Mouse (Mus musculus) right cerebral cortex, postnatal 36 days (tissue): ENCODE data around the gene Kcnj14.

Source experiments
- DNase-seq, 2 experiments: peaks; one replicate each; pipeline ENCODE4 v3.0.0; 2022; ENCODE audit warnings: low spot score in 2 of 2, mixed read lengths in 1 of 2

The Kcnj14 gene

DNA sequence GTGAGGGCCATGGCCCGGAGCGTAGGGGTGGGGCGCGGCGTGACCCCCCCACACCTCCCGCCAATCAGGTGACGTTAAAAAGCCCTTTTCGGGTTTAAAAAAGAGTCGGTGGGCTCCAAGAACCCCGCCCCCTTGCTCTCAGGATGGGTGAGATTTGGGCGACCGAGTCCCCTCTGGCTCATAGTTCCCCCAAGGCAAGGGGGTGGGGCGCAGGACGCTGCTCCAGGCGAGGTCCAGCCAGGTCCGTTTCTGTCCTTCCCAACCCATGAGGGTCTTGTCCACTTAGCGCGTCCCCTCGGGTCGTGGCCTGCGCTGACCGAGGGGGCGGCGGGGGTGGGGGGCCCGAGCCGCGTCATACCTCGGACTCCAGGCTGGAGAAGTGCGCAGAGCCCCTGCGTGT is 7.8 kb upstream of the Kcnj14 start:
- no peak for DNase-seq

DNA sequence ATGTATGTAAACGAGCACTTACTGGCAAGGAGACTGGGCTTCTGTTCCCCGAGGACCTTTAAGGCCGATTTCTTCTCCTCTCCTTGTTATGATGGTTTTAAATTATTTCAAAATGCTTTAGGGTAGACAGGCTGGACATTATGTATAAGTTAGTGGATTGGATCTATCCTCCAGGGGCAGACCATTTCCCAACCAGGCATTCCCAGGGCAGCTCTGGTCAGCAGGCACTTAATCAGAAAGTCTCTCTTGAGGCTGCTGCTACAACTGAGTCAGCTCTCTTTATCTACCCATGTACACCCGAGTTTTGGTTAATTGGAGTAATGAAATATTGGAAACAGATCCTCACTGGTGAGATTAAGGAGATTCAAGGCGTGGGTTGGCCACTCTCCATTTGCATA is 6.5 kb upstream of the Kcnj14 start:
- no peak for DNase-seq

DNA sequence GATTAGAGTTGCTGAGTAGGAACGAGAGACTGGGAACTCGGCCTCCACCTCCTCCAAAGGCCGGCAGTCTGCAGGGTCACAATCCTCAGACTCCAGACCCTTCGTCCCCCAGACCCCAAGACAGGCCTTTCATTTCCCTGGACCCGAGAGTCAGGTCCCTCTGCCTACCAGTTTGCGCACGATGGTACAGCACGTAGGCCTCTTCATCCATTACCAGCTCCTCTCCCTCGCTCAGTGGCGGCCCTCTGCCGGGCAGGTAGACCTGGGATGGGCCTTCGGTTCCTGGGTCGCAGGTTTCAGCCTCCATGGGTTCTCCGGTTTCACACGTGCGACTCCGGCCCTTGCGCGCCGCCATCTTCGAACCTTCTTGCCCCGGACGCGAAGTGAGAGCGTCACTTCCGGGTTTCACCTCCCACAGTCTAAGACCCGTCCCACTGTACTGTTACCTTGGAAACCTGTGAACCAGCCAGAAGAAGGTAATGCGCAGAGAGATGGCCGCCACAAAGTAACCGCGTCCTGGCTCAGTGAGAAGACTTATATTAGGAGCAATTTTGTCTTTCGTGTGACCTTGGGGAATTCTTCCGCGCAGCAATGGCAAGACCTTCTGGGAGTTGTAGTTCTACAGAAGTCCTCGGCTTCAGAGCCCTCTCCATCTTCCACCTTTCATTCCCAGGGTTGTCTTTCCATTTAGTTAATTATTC is 6.0 kb upstream of the Kcnj14 start, which contains the start of gene Grwd1:
Gene Grwd1, minus strand, starts transcription at position 518 of the 701 bp plus-strand sequence.
- peak; percentile 81 to 84 for DNase-seq

DNA sequence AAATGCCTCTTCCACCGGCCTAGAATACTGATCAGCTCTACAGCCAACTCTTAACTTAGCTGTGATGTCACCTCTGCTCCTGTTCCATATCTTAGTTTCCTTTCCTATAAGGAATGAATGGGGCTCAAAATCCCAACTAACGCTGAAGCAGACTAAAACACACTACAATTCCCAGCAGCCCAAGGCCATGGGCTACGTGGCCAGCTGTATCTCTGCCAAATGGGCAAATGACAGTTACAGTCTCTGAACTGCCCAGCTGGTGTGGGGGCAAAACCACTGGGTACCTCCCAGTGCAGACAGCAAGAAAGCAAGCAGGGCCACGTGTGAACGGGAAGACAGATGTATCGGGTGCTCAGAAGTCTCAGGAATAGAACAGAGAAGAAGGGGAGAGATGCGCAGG is 2.0 kb upstream of the Kcnj14 start:
- DNase-seq: no peak

DNA sequence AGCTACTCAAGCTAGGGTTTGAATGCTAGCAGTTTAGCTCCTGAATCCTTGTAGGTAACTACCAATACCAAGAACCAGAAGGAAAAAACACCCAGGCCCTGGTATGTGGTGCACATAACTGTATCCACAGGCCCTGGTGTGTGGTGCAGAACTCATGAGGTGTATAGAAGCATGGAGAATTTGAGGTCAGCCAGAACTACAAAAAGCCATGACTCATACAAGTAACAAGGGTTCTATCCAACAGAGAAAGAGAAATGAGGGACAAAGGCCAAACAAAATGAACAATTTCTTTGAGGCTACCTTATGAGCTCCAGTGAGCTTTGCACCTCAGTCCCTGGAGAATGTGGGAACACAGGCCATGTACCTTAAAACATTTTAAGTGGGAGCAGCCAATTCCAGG is 3.7 kb downstream of the Kcnj14 start:
- no peak for DNase-seq

DNA sequence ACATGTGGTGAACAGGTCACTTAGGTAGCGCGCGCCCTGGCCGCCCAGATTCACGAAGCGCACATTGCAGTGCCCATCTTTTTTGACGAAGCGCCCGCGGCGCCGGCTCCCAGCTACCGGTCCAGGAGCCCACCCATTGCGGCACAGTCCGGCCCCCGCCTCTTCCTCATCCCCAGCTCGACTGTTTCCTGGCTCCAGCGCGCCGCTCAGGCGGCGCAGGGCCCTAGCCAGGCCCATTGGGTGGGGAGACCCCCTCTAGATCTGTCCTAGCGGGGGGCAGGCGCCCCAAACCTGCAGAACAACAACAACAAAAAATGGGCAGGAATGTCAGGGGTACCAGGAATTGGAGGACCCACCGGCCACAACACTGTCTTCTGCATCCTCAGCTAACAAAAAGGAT is 4.7 kb downstream of the Kcnj14 start:
- DNase-seq: no peak

DNA sequence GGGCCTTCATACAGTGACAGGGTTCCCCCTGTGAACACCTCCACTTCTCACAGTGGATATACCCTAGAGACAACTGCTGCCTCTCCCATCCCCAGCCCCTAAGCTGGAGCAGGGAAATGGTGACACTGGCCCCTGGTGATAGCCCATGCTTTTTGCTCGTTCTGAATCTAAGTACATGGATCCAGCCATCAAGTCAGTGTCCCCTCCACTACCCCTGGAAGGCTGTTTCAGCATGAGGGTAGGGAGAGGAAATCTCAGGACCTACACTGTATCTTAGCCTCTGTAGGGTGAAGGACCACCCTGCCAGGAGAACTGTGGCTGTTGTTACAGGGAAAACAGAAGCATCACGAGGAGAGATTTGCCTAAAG is 8.6 kb downstream of the Kcnj14 start:
- no peak for DNase-seq

DNA sequence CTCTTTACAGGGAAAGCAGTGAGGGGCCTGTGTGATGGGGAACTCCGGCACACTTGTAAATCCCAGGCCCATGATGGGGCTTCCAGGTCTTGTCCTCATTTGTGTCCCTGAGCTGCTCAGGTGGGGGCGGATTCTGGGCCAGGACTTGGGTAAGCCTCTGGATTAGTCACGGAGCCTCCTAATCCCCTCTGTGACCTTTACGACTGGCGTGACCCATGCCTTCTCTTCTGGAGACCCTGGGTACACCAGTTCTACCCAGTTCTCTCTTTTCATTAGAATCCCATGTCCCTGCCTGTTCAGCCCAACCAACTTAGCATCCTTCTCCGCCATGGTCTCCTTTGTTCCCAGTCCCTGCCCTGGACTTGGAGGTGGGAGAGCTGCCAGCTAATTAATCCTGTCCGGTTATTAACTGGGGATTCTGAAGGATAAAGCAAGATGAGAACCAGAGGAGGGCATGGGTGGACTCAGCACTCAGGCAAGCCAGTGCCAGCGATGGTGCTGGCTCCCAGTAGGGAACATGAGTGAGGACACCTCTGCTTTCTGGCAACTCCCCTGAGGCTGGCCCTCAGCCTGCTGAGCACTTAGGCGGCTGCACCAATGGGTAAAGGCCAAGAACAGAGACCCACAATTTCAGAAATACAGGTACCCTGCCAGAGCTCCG is 9.1 kb downstream of the Kcnj14 start:
- DNase-seq: no peak

DNA sequence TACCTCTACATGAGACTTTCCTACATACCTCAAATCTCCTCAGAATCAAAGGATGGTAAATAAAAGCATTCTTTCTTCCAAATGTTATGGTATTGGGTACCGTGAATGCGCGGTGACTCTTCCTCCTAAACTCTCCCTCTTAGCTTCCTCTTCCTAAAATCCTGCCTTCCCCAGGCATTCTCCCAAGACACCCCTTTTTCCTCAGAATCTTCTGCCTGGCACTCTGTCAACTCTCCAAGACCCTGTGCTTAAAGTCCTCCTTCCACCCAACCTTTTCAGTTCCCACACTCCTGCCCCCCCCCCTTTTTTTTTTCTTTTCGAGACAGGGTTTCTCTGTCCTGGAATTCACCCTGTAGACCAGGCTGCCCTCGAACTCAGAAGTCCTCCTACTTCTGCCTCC is 9.7 kb downstream of the Kcnj14 start:
- no peak for DNase-seq

DNA sequence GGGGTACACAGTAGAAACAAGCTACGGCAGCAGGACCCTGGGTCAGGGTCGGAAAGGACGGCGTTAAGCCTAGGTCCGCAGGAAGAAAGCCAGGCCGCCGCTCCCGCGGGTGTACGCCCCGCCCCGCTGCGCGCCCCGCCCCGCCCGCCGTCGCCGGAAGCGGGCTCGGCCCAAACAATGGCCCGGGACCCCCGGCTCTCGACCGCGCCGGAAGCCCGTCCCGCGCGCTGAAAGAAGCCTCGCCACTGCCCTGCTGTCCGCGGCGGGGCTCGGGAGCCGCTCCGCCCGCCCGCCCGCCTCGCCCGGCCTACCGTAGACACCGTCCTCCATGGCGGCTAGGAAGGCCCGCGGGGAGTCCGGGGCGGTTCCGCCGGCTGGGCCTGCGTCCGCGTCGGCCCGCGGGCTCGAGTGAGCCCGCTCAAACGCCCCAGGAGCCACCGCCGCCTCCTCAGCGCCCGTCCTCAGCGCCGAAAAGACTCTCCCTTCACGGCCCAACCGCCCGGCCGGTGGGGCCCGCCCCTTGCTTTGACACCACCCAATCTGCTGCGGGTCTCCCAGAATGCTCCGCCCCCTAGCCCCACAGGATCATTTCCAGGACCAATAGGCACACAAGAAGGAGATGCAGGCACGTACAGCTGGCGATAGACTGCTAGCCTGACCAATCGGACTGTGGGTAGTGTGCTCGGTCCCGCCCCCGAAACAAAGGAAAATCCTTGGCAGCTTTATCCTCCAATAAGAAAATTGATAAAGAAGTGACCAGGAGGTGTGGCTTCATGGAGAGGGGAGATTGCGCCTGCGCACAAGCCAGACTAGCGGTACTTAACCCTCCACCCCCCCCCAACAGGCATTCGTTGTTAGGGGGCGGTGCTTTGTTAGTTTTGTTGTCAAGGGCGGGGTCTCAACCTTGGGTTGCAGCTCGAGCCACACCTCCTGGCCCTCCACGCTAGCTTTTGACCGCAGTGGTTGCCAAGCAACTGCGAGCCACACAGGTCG is 10.5 kb downstream of the Kcnj14 start, which contains the start of gene Cyth2:
Gene Cyth2, minus strand, starts transcription at position 795 of the 993 bp plus-strand sequence.
- DNase-seq: peak; percentile 99 to 100

DNA sequence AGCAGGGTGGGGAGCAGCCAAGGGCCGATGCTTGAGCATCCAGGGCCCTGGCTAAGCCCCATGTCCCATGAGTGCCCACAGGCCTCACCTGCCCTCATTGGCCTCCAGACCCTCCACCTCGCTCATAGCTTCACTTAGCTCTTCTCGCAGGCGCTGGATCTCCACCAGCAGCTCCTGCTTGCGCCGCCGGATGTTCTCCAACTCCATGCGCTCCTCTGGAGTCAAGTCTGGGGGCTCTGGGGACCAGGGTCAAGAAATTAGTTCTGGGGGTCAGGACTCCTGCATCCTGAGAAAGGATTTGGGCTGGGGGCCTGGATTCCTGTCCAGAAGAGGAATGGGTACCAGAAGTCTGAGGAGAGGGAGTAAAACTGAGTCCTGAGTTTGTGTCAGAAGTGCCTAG is 11.7 kb downstream of the Kcnj14 start:
- DNase-seq: no peak

DNA sequence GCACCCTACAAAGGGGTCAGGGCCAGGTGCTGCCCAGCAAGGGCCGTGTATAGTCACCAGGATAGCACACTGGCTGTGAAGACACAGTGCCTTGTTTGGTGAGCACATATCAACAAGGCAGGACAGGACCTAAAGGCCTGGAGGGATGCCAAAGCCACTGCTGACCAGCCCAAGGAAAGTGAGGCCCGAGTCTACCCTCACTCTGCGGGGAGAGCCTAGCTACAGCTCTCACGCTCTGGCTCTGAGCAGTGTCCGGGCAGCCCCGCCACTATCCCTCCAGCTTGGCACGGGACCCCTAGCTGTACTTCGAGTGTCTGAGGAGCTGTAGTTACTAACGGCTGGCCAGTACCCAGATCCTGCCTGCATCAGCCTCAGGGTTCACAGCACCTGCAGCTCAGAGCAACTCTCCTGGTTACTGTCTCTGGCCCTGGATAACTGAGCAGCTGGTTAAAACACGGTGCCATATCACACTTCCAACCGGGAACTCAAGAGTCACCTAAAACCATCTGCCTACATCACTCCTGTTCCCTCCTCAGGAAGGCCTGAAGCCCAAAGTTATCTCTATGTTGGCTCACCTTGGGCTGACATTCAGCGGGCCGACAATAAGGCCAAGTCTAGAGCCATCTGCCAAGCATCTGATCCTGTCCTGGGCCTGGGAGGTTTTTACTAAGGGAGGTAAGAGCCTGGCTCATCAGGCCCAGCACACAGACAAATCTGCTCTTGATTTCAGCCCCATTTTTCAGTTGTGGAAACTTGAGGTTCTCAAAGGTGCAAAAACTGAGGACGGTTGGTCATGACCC is 15.1 kb downstream of the Kcnj14 start:
- no peak for DNase-seq

DNA sequence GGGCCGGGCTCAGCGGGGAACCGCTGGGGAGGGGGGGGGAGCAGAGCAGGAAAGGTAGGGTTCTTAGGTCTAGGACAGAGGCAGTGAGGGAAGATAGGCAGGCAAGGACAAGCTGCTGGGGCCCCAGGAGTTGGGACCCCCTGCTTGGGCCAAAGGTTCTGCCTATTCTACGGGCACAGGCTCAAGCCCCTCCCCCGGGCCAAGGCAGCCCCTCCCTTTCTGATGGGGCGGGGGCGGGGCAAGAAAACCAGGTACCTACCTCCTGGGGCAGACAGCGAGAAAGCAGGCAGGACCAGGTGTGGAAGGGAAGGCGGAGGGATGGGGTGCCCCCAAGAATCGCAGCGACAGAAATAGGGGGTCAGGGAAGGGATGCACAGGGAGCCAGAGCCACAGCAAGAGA is 16.1 kb downstream of the Kcnj14 start:
- no peak for DNase-seq

DNA sequence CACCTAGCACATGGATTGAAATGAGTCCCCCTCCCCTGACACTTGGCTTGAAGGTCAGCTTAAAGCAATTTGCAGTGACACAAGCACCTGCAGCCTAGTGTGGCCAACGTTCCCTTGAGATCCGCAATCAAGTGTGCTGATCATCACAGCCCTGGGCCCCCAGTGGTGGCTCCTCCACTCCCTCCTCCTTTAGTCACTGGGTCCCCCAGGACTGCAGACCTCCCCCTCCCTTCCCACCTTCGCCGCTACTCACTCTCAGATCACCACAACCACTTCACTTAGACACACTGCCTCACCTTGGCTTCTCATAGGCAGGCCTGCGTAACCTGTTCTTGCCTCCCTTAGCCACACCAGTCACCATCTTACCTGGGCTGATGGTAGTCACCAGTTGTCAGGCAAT is 18.6 kb downstream of the Kcnj14 start:
- DNase-seq: no peak

DNA sequence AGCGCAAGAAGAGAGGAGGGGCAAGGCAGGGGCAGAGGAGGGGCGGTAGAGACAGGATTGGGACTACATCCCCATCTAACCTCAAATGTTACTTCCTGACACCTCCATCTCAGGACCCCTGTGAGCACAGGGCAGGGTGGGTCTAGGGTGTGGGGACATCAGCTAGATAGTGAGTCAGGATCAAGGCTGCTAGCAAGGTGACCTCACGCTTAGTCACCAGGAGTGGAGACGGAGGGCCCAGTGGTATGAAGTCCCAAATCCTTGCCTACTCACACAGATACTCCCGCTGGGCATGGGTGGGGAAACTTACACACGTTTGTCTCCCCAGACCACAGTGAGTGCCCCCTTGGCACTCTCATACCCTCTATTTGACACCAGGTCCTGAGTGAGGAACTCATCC is 22.0 kb downstream of the Kcnj14 start:
- no peak for DNase-seq

DNA sequence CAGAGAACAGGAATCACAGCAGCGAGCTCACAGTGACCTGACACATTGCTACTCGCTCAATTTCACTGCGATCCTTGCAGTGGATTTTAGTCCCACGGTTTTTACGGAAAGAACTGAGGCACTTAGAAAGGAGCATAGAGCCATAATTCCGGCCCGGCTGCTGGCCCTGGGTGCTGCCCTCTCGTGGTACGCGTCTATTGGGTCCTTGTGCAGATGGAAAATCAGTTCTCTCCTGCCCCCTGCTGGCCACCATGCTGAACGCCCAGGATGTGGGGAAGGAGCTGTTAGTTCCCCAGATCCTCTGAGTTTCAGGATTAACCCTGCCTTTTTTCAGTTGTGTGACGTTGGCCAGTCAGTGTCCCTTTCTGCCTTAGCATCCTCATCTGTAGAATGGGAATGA is 23.2 kb downstream of the Kcnj14 start:
- DNase-seq: peak; percentile 84 to 87

DNA sequence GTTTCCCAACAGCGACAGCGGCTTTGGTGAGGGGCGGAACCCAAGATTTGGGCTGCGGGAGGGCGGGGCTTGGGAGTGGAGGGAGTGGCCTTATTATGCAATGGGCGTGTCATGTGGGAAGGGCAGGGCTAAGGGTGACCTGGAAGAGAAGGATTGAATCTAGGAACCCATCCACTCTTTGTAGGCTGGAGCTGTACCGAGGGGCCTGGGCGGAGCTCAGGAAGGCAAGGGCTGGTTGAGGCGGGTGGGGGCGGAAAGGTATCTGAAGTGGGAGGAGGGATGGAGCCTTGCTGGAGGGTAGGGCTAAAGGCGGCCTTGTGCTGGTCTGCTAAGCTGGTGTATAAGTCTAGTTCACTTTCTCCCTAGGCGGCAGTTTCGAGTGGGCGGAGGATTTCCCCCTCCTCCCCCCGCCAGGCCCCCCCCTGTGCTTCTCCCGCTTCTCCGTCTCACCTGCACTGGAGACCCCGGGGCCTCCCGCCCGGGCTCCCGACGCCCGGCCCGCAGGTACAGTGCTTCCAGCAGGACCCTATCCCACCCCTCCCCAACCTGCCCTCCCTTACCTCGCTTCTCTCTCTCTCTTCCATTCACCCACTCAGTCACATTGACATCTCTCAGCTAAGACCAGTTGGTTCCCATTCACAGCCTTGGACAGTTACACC is 23.9 kb downstream of the Kcnj14 start:
- no peak for DNase-seq

DNA sequence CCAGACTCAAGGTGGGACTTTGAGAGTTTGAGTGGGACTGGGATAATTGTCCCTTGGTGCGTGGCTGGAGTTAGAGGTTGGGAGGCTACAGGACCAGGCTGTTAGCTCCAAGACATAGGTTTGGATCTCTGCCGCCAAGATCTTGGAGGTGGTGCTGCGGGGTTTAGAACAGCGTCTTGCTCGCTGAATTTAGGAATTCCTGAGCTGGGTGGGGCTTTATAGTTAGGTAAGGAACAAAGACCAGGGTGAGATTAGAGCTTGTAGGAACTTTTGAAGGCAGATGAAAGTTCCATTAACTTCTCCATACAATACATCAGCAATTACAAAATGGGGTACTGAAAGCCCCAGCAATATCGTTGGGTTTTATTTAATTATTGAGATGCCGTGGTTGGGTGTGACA is 24.6 kb downstream of the Kcnj14 start:
- no peak for DNase-seq

DNA sequence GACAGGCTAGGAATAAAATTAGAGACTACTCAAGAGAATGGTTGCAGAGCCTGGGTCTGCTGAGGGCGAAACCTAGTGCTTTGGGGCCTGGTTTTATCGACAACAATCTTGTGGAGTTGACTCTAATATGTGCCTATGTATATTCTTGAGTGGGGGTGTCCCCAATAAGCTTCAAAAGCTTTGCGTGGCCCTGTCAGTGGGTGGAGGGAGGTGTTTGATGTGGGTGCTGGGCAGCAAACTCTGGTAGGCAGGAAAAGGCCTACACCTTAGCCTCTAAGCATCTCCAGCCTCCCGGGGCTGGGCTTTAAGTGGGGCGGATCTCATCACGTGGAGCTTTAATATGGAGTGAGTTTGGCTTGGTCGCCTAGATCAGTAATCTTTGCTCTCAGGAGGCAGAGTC is 25.7 kb downstream of the Kcnj14 start:
- DNase-seq: no peak

DNA sequence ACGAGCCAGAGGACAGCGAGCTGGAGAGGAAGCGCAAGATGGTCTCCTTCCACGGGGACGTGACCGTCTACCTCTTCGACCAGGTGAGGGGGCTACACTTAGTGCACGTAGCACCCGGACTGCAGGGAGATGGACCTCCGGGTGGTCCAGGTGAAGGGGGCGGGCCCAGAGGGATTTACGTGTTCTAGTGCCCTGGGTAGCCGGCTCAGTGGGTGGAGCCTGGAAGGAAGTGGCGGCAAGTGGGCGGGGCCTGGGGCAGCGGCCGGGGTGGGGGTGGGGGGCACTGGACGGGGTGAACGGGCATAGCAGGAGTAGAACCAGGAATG is 26.1 kb downstream of the Kcnj14 start:
- no peak for DNase-seq
